Mouse (Mus musculus): ENCODE results near the gene Sik3.

Sik3 gene

DNA sequence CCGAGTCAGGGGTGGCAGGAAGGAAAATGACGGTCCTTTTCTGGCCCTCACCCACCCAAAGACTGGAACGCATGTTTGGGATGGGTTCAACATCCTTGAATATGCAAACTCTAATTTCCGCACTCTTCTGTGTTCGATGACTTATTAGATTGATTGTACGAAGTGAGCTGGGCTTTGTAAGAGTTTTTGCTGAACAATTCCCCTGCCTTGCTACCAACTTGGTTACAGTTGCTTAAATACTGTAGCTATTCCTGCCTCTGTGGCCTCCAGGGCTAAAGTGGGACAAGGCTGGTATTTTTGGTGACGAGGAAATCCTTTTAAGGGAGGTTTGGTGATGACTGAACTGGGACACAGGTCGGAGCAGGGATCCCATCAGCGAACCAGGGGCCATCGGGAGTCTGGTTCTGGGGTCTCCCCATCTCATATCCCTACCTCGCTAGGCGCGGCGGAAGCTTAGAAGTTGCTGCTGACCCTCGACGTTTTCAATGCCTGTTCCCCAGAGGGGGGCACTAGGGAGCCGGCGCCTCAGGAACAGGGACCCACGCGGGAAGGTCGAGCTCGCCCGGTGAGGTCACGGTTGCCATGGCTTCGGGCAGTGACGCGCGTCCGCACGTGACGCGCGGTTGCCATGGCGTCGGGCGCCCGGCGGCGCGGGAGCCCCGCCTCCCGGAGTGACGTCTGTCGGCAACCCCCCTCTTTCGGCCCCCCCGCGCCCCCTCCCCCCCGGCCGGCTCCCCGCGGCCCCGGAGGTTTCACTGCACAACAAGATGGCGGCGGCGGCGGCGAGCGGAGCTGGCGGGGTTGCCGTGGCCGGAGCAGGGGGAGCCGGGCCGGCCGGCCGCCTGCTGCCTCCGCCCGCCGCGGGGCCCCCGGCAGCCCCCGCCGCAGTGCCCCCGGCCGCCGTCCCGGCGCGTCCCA is at the start of gene Sik3, which contains the start of gene Pafah1b2:
Gene Sik3, plus strand, starts transcription at position 730 of the 918 bp plus-strand sequence.
Gene Pafah1b2, minus strand, starts transcription at position 600 of the 918 bp plus-strand sequence.
- peak; percentile 82 for DNase-seq (ENCODE audit: low read depth, low spot score)

- no peak for DNase-seq (ENCODE audit: low read depth, low spot score)
These were observed 49.0 kb upstream of the Sik3 start for GRCm38 (mm10) chr9:45963577-45963976.

DNA sequence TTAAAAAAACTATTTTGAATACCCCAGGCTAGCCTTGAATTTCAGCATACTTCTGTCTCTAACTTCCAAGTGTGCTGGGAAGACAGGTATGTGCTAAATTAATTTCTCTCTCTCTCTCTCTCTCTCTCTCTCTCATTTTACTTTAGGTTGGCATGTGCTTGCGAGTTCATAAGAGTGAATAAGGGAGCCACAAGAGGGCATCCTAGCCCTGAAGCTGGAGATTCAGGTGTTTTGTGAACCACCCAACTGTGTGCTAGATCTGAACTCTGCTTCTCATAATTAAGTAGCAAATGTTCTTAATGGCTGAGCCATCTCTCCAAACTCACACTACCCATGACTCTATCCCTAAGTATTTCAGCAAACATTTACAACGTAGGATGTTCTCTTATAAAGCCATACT is 35.7 kb upstream of the Sik3 start:
- DNase-seq (ENCODE audit: low read depth, low spot score): no peak

- no peak for DNase-seq (ENCODE audit: low read depth, low spot score)
These were observed 32.8 kb upstream of the Sik3 start for GRCm38 (mm10) chr9:45979778-45980177.

DNA sequence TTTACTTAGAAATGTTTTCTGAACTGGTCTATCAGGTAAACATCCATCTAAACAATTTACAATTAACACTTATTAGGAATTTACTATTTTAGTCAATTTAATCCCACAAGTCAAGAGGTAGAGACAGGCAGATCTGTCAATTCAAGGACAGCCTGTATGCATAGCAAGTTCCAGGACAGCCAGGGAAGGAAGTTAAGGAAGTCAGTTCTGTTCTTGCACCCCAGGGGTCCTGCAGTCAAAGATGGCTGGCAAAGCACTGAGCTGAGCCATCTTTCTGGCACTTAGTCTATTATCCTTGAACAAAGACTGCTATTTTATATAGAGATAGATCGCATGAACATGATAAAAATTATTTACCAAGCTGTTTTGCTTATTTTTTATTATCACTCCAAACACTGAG is 32.0 kb upstream of the Sik3 start:
- DNase-seq (ENCODE audit: low read depth, low spot score): no peak

DNA sequence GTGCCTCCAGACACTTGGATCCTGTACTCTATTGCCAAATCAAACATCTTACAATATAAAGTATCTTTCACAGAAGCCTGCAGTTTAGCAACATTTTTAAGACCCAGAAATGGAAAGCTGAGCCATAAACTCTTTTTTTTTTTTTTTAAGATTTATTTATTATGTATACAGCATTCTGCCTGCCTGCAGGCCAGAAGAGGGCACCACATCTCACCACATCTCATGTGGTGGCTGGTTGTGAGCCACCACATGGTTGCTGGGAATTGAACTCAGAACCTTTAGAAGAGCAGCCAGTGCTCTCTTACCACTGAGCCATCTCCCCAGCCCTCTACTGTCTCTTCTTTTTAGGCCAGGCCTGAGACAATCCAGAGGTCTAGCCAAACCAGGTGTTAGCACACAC is 31.3 kb upstream of the Sik3 start:
- DNase-seq (ENCODE audit: low read depth, low spot score): no peak

GRCm38 (mm10) chr9:45983676-45984408 is 28.8 kb upstream of the Sik3 start:
- DNase-seq (ENCODE audit: low read depth, low spot score): no peak

GRCm38 (mm10) chr9:45984409-45985228 is 28.0 kb upstream of the Sik3 start:
- DNase-seq (ENCODE audit: low read depth, low spot score): peak; percentile 73

GRCm38 (mm10) chr9:45985229-45985567 is 27.4 kb upstream of the Sik3 start:
- DNase-seq (ENCODE audit: low read depth, low spot score): peak; percentile 16

DNA sequence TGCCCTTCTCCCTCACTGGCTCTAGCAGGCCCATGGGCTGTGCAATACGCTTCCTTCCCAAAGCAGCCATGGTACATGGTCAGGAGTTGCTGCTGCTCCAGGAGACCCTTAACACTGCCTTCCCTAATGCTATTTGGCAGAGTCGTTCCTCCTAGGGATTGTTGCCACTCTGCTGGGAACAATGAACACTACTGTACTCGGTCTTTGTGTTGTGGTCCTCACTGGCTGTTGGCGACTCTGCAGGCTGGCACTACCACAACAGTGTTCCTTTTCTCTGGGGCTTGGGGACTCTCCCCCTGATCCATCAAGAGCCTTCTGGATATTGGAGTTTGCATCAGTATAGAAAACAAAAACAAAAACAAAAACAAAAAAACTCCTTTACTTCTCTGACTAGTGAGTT is 13.6 kb upstream of the Sik3 start:
- DNase-seq (ENCODE audit: low read depth, low spot score): no peak

DNA sequence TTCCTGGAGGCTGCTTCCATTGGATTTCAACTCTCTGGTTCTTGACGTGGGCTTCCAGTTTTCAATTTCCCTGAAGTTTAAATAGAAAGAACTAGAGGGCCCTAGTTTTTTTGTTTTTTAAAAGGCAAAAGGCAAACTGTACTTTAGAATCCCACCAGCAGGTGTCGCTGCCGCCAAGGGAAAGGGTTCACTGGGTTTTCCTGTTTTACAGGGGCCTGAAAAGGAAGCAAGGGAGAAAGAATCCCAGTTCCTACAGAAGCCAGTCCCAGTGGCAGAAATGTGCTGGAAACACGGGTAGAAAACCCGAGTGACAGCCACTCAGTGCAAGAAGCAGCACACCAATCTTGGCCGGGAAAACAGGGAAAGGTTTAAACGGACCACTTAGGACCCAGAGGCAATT is 8.9 kb upstream of the Sik3 start:
- no peak for DNase-seq (ENCODE audit: low read depth, low spot score)

- DNase-seq (ENCODE audit: low read depth, low spot score): no peak
These were observed 8.1 kb upstream of the Sik3 start for GRCm38 (mm10) chr9:46004529-46004928.

DNA sequence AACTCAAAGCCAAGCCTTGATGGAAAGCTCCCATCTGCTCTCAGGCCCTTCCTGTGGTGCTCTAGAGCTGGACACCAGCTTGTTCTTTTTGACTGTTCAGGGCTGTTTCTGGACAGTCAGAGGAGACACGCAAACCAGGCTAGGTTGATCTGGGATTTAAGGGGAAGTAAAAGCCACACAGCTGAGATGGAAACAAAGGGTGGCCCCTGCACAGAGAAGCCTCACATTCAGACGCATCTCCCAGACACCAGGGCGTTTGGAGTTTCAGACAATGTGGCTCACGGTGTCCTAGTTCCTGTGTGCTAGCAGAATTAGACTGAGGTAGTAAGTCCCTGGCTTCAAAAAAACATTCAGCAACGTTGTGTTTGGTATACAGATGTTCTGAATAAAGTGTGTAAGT is 6.4 kb upstream of the Sik3 start:
- DNase-seq (ENCODE audit: low read depth, low spot score): no peak

DNA sequence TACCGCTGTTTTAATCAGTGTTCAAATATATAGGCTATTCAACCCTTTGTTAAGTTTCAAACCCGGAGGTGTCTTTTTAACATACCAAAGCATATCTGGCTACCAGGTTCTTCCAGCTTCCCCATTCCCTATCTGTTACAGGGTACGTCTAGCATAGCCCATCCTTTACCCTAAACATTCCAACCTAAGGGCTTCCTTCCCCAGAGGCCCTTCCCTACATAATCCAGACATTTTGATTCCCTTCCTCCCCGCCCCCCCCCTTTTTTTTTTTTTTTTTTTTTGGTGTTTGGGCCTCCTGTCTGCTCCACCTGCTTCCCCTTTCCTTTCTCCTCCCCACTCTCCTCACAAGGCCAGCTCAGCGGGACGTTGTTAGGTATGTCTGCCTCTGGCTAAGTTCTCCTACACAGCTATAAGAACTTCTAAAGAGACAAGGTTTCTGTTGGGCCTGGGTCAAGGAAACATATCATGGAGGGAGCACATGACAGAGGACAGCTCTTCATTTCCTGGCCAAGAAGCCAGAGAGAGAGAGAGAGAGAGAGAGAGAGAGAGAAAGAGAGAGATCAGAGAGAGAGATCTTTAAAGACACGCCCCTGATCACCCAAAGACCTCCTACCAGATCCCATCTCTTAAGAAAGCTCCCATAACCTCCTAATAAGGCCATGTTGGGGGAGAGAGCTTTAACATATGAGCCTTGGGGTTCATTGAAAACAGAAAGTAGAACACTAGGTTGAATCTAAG is 3.5 kb upstream of the Sik3 start:
- DNase-seq (ENCODE audit: low read depth, low spot score): no peak

- DNase-seq (ENCODE audit: low read depth, low spot score): no peak
These were observed 3.0 kb upstream of the Sik3 start for GRCm38 (mm10) chr9:46009669-46009983.

- DNase-seq (ENCODE audit: low read depth, low spot score): no peak
These were observed 1.3 kb upstream of the Sik3 start for GRCm38 (mm10) chr9:46011094-46011970.

DNA sequence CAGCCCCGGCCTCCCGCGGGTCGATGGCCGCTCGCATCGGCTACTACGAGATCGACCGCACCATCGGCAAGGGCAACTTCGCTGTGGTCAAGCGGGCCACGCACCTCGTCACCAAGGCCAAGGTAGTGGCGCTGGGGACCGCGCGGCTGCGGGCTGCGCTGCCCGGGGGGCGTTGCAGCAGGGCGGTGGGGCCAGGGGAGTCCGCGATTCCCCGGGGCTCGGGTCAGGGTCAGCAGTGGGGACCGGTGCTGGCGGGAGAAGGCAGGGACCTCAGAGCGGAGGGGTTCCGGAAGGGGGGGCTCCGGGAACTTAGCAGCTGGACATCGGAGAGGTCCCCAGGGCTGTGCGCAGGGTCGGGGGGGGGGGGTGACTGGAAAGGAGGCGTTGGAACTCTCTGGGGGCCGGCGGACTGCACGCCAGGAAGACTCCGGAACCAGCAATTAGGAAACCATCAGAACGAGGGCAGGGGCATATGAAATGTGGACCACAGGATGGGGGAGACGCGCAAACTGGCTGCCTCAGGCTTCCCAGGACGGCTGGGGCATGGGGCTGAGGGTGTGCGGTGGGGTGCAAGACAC is 478 bp downstream of the Sik3 start:
- no peak for DNase-seq (ENCODE audit: low read depth, low spot score)

DNA sequence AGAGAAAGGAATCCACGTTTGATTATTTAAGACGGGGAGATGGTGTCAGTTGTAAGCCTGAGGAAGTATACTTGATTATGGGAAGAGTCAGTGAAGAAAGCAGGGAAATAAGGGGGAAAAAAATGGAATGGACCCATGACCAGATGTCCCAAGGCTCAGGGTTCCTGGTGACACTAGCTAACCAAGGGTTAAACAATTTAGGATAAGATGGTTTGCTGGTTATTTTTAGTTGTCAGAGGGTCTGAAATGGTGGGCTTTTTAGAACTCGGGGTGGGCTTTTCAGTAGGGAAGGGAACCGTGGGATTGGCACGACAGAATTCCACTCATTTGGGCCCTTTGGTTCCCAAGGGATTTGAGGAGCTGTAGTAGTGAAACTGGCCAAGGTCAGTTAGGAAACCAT is 996 bp downstream of the Sik3 start:
- DNase-seq (ENCODE audit: low read depth, low spot score): no peak

DNA sequence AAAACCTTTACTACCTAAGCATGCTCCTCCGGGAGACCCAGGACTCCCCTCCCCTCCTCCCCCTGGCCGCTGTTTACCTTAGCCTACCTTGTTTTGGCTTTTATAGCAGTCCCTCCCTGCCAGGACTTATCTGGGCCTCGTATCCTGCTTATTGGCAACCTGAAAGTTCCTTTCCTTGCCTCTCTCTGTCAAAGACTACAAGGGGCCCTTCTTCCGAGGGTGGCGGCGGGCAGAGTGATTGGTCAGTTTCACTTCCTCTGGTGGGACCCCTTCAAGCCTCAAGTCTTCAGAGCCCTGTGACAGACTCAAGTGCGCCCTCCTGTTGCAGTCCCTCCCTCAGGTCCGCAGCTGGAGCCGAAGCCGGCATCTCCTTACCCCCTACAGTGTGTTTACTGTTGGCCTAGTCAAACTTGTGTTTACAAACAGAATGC is 1.6 kb downstream of the Sik3 start:
- DNase-seq (ENCODE audit: low read depth, low spot score): no peak

GRCm38 (mm10) chr9:46015081-46015551 is 2.5 kb downstream of the Sik3 start:
- no peak for DNase-seq (ENCODE audit: low read depth, low spot score)

Measured in WW6 (cell line).